Mouse (Mus musculus): ENCODE data around the gene Gm17617.
A peak's percentile ranks its signal among the peaks of the same experiment; 100 is the strongest.

Gene Gm17617

GRCm38 (mm10) chr13:55133448-55133847, at the start of gene Gm17617:
Gene Gm17617, minus strand, starts transcription at chr13:55133548.
- no peak for DNase-seq (ENCODE audit: low read depth, low spot score)

GRCm38 (mm10) chr13:55182173-55182894, 49.0 kb upstream of the Gm17617 start:
- DNase-seq (ENCODE audit: low read depth, low spot score) = peak; percentile 90

GRCm38 (mm10) chr13:55181786-55182172, 48.4 kb upstream of the Gm17617 start:
- DNase-seq (ENCODE audit: low read depth, low spot score) = no peak

- DNase-seq (ENCODE audit: low read depth, low spot score) = no peak
Observed at GRCm38 (mm10) chr13:55179591-55179990, 46.2 kb upstream of the Gm17617 start.

GRCm38 (mm10) chr13:55178556-55178955, 45.2 kb upstream of the Gm17617 start:
- peak; percentile 86 for DNase-seq (ENCODE audit: low read depth, low spot score)

- DNase-seq (ENCODE audit: low read depth, low spot score) = peak; percentile 59
Observed at GRCm38 (mm10) chr13:55177903-55178496, 44.7 kb upstream of the Gm17617 start.

- DNase-seq (ENCODE audit: low read depth, low spot score) = no peak
Observed at GRCm38 (mm10) chr13:55176265-55176664, 42.9 kb upstream of the Gm17617 start.

- DNase-seq (ENCODE audit: low read depth, low spot score) = no peak
Observed at GRCm38 (mm10) chr13:55174347-55174746, 41.0 kb upstream of the Gm17617 start.

- DNase-seq (ENCODE audit: low read depth, low spot score) = no peak
Observed at GRCm38 (mm10) chr13:55172336-55172770, 39.0 kb upstream of the Gm17617 start.

- DNase-seq (ENCODE audit: low read depth, low spot score) = no peak
Observed at GRCm38 (mm10) chr13:55171517-55172335, 38.4 kb upstream of the Gm17617 start.

GRCm38 (mm10) chr13:55168958-55169369, 35.6 kb upstream of the Gm17617 start:
- no peak for DNase-seq (ENCODE audit: low read depth, low spot score)

GRCm38 (mm10) chr13:55168255-55168654, 34.9 kb upstream of the Gm17617 start:
- DNase-seq (ENCODE audit: low read depth, low spot score) = no peak

- DNase-seq (ENCODE audit: low read depth, low spot score) = no peak
Observed at GRCm38 (mm10) chr13:55167798-55168197, 34.5 kb upstream of the Gm17617 start.

- DNase-seq (ENCODE audit: low read depth, low spot score) = peak; percentile 77
Observed at GRCm38 (mm10) chr13:55166806-55167725, 33.7 kb upstream of the Gm17617 start.

- DNase-seq (ENCODE audit: low read depth, low spot score) = no peak
Observed at GRCm38 (mm10) chr13:55165831-55166339, 32.5 kb upstream of the Gm17617 start.

- DNase-seq (ENCODE audit: low read depth, low spot score) = no peak
Observed at GRCm38 (mm10) chr13:55163553-55163952, 30.2 kb upstream of the Gm17617 start.

- DNase-seq (ENCODE audit: low read depth, low spot score) = no peak
Observed at GRCm38 (mm10) chr13:55162365-55162764, 29.0 kb upstream of the Gm17617 start.

- no peak for DNase-seq (ENCODE audit: low read depth, low spot score)
Observed at GRCm38 (mm10) chr13:55153951-55154350, 20.6 kb upstream of the Gm17617 start.

- peak; percentile 78 for DNase-seq (ENCODE audit: low read depth, low spot score)
Observed at GRCm38 (mm10) chr13:55152621-55153415, 19.5 kb upstream of the Gm17617 start, which contains the start of gene Fgfr4. Gene Fgfr4, plus strand, starts transcription at chr13:55152640.

GRCm38 (mm10) chr13:55140271-55140670, 6.9 kb upstream of the Gm17617 start:
- DNase-seq (ENCODE audit: low read depth, low spot score) = no peak

All from ES-CJ7 (cell line).